Mouse (Mus musculus) brain, adult 2 months (tissue): ENCODE data around the gene Sh3bp2.
A peak's percentile ranks its signal among the peaks of the same experiment; 100 is the strongest.

Source experiments
- DNase-seq: peaks from one replicate; pipeline ENCODE4 v3.0.0; 2011; ENCODE audit warnings: low read depth, low spot score

Gene Sh3bp2

DNA sequence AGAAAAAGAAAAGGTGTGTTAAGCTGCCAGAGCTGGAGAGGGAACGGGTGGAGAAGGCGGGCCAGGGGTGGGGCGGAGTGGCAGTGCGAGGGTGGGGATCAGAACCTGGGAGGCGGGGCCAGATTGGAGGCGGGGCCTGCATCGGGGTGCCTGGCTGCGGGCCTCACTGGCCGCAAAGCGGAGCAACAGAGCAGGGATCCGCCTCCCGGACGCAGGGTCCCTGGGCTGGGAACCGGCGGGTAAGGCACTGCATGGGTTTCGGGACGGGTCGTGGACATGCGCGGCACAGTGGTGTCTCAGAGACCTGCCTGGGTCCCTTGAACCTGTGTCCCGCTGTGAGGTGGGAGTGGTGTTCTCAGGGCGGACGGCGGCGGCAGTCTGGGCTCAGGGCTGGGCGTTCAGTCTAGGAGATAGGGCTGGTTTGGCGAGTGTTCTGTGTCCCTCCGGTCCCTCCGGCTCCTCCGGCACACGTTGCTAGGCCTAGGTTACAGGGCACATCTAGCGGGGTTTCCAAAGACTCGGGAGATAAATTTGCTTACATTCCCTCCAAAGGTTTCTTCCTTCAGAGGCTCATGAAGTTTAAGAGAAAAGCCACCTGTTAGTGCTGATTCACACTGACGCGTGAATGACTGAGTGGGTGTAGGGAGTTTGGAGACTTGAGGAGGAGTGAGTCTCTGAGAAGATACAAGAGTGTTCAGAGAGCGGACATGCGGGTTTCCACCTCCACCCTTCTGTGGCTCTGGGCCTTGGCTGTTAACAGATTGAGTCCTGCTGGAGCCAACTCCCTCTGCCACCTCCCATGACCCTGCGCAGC is at the start of gene Sh3bp2:
Sh3bp2 (plus strand) TSS at position 176 of the 814 bp plus-strand sequence.
- peak; percentile 90 for DNase-seq

DNA sequence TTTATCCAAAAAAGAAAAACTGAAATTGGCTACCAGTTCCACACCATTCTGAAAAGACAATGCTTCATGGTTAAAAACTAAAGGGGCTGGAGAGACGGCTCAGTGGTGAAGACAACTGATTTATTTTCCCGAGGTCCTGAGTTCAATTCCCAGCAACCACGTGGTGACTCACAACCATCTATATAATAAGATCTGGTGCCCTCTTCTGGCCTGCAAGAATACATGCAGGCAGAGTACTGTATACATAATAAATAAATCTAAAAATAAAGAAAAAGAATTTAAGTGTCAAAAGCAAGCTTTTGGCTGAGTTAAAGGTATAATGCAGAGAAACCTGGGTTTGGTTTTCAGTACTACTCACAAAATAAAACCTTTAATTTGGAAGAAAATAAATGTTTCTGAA is 44.7 kb upstream of the Sh3bp2 start:
- DNase-seq = no peak

DNA sequence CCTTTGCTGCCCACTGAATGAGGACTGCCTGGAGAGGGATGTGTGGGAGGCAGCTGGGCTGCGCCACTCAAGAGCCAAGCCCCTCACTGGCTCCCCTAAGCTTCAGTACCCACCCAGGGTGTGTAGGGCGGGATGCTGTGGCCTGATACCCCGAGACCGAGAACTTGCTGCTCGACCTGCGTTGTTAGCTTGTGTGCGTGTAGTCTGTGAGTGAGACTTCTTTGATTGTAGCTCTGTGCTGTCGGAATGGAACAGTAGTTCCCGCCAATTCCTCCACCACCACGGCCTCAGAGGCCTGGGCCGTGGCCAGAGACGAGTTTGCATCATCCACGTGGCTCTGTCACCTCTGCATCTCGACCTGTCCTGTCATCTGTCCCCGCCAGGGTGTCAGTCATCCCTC is 39.9 kb upstream of the Sh3bp2 start:
- DNase-seq = no peak

DNA sequence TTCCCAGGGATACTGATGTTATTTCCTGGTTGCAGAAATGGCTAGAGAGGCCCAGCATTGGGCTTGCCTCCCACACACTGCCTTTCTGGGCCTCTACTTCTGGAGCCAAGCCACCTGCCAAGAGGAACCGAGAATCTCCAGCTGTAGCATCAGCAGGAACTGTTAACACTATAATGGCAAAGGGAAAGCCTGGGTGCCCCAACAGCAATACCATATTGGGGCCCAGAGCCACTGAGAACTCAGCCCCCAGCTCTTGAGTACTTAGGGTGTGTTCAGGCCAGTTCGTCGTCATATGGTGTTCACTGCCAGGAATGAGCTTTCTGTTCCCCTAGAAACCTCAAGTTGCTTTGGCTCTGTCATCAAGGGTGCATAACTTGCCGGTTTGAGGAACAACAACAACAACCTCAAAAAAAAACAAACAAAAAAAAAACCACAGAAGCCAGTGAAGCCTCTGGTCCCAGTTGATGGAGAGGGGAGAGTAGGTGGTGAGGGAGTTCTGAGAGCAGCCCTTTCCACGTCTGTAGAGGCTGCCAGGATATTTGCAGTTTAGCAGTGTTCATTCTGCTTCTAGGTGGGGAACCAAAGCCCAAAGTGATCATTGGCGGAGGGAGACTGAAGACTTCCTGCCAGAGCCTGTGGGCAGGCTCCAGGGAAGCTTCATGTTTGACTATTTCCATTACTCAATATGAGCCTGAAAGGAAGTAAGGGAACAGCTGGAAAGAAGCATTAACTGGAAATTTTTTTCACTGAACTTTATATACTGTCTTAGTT is 38.1 kb upstream of the Sh3bp2 start:
- peak; percentile 66 for DNase-seq

DNA sequence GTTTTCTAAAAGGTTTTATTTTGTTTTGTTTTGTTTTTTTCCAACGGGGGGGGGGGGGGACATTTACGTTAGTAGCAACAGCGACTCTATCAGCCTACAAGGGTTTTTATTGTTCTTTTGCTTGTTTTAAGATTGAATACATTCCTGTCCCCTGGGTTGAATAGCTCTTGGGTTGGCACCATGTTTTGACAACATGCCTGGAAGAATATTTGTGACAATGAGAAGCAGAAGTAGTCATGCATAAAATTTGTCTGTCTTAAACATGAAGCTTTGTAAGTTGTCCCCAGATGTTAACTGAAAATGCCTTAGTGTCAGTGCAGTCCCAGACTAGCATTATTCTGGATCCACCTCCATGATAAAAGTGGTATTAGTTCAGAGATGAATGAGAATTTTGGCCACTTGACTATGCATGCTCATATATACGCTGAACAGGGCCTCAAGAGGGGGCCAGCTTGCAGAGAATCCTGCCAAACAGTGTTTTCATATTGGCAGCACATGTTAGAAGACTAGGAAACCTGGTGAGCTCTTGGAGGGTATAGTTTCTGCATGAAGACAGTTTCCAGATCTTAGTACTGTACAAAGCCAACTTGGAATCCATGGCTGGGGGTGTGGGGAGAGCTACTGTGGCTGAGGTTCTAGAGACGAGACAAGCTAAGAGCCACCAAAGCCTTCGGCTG is 36.8 kb upstream of the Sh3bp2 start:
- no peak for DNase-seq

DNA sequence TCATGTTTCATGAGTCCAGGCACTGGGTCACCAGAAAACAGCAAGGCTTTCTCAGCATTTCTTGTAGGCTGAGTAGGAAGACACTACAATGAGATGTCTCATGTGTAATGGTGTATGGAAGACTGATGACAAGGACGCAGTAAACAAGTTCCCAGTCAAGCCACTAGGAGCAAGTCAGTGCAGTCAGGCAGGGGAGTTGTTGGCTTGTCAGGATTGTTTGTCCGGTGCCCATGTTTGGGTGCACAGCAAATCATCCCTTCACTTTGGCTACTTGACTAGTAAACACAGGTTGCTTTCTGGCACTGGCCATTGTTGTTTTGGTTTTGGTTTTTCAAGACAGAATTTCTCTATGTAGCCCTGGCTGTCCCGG is 36.2 kb upstream of the Sh3bp2 start:
- no peak for DNase-seq

- DNase-seq = no peak
These were observed 28.9 kb upstream of the Sh3bp2 start for GRCm38 (mm10) chr5:34496745-34497144.

DNA sequence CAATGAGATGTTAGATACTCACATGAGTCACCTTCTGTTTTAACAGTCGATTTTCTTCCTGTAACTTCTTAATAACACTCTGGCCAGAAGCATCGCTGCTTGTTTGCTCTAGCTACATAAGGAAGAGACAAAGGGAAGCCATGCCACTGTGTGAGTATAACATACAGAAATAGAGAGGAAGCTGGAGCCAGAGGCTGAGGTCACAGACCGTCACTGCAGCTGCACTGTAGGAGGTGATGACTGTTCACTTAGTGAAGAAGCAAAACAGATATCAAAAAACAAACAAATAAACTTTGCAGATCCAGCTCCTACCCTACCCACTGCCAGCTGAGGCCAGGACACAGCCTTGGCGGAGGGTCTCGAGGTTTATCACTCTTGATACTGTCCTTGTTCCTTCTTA is 24.8 kb upstream of the Sh3bp2 start:
- peak; percentile 30 for DNase-seq

DNA sequence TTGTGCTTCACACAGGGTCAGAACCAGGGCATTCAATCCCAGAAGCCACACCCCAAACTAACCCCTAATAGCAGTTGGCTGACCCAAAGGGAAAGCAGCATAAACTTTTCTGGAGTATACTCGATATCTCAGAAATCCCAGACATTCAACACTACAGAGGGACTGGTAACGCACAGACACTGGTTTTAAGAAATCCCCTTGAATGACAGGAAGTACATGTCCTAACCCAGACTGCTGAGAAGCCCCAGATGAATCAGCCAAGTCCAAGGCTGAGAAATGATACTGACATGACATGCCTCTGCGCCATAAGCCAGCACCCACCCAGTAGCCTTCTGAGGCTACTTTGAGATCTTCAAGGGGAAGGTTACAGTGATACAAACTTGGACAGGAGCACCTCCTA is 24.1 kb upstream of the Sh3bp2 start:
- no peak for DNase-seq

GRCm38 (mm10) chr5:34502411-34502810 is 23.2 kb upstream of the Sh3bp2 start:
- DNase-seq = peak; percentile 62

DNA sequence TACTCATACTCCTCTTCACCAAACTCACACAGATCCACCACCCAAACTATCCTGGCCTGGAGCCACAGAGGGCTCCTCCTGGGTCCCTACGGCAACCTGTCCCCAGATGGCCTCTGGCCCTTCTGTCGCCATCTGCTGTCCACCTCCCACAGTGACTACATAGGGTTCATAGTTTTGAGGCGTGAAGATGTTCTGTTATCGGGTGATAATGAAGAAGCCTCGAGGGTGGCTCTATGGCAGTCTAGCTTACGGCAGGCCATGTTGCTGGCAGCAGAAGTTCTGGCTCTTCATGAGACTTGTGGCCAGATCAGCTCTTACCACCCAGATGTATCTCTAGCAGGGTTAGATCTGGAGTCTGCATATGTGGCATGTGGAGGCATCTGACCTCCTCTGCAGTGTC is 22.8 kb upstream of the Sh3bp2 start:
- DNase-seq = no peak

DNA sequence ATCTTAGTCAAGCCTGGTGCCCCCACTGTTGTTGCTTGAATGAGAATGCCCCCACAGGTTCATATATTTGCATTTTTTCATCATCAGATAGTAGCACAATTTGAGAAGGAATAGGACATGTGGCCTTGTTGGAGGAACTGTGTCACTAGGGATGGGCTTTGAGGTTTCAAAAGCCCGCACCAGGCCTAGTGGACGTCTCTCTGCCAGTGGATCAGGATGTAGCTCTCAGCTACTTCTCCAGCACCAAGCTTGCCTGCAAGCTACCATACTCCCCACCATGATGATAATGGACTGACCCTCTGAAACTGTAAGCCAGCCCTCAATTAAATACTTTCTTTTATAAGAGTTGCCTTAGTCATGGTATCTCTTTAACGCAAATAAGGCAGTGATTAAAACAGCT is 13.2 kb upstream of the Sh3bp2 start:
- no peak for DNase-seq

DNA sequence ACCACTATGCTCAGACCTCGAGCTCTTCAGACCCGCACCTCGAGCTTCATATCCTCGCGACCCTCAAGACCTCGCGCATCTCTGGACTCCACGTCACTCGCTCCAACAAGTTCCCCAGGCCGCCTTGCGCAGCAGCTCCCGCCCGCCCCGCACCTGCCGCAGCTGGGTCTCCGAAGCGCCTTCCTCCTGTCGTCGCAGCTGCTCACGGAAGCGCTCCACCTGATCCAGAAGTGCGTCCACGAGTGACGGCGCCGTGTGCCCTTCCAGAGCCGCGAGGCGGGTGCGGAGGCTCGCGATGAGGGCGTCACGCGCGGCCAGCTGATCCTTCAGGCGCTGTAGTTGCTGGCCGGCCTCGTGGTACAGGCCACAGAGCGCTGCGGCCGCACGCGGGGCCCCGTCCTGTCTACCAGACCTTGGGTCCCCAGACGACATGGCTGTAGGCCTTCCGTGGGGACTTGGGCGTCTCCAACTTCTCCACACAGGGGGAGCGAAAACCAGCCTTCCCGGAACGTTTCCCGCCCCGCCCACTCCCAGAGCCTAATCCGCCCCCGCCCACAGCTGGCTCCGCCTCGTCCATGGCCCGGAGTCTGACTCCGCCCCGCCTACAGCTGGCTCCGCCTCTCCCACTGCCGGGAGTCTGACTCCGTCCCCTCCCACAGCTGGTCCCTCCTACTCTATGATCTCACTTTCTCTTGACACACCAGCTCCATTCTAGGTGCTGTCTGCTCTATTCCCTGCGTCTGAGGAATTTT is 12.0 kb upstream of the Sh3bp2 start, which contains the start of gene Tnip2:
Tnip2 (minus strand) TSS at position 526 of the 752 bp plus-strand sequence.
- peak; percentile 95 for DNase-seq

- no peak for DNase-seq
These were observed 11.4 kb upstream of the Sh3bp2 start for GRCm38 (mm10) chr5:34514218-34514566.

- no peak for DNase-seq
These were observed 10.5 kb upstream of the Sh3bp2 start for GRCm38 (mm10) chr5:34515096-34515495.

DNA sequence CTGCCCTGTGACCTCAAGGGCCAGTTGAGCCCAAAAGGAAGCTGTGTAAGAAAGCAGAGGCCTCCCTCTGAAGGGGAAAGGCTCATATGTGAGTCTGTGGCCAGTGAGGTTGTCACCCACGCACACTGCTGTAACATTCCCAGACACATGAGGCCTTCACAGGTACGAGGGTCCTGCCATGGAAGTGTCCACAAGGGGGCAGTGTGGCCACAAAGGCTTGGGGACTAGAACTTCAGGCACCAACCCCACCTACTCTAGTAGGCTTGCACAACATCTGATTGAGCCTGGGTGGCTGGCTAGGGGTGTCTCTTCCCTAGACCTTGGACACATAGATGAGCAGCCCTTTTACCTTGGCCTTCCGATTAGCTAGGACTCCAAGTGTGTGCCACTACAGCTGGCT is 7.7 kb upstream of the Sh3bp2 start:
- peak; percentile 84 for DNase-seq

DNA sequence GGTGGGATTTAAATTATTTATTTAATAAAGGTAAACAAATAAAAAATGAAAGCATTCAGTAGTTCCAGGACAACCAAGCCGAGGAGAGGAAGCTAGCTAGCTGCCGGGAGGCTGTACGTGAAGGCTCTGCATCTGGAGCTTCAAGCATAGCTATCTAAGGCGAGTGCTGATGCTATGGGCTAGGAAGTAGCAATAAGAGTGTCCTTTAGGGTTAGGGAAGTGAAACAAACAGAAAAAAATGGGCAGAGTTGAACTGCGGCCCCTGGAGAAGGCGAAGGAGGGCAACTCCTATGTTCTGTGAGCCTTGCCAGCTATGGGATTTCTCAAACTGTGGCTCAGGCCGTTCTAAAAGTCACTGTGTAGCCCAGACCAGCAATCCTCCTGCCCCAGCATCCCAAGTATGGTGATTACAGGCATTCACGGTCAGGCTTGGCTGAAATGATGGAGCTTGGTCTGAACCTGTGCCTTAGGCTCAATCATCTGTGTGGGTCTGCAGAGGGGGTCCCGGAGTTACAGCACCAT is 6.2 kb upstream of the Sh3bp2 start:
- DNase-seq = no peak

- no peak for DNase-seq
These were observed 5.0 kb upstream of the Sh3bp2 start for GRCm38 (mm10) chr5:34520458-34521209.

- DNase-seq = no peak
These were observed 4.3 kb upstream of the Sh3bp2 start for GRCm38 (mm10) chr5:34521337-34521736.

DNA sequence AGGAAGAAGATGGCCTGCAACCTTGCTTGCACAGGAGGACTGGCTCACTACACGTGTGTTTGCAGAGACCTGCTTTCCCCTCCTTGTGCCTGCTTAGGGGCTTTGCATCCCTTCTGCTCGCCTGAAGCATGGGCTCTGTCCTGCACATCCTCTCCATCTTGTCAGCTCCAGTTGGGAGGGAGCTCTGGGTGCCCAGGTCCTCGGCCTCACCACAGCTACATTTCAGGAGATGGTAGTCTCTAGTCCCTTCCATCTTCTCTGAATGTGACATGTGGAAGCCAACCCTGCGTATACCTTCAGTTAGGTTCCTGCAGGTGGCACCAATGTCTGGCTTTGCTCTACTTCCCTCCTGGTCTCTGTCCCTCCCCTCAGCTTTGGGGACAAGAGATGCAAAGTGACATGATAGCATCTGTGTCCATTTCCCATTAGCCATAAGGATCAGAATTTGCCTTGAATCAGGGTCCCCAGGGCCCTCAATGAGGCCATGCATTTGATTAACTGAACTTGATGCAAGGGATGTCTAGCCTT is 1.6 kb upstream of the Sh3bp2 start:
- no peak for DNase-seq

- no peak for DNase-seq
These were observed 1.1 kb upstream of the Sh3bp2 start for GRCm38 (mm10) chr5:34524511-34524910.
